Mouse (Mus musculus) neural tube, embryonic 15.5 days (tissue): Measurements from ENCODE around the gene Krtap5-4. TPM values are rescaled to one million over a fixed set of nuclear protein-coding genes. Genes with fewer than 3 reads are reported as not detected.
"Not testable (repeated sequence)": the region's sequence is repeated elsewhere in the genome, so short reads cannot be mapped to it uniquely, and the experiment has no call there.

Source experiments
- ATAC-seq: fragments of 200-750 bp; cut with Nextera tagmentation; 2 replicates; pipeline ENCODE4 v1.8.0; 2017; ENCODE audit warnings: mild to moderate bottlenecking, moderate TSS enrichment, moderate library complexity; ENCODE audit not compliant: low FRiP score
- H3K27ac ChIP-seq: fragments of 300-500 bp; sonication (generic); replicated peaks from 2 replicates; pipeline ENCODE4 v1.5.1; 2015; ENCODE audit warnings: mild to moderate bottlenecking, inconsistent platforms
- H3K27me3 ChIP-seq: fragments of 300-500 bp; sonication (generic); replicated peaks from 2 replicates; pipeline ENCODE4 v1.6.1; 2015; ENCODE audit warnings: inconsistent platforms
- H3K36me3 ChIP-seq: fragments of 300-500 bp; sonication (generic); 2 replicates; pipeline ENCODE4 v1.6.1; 2015; ENCODE audit warnings: inconsistent platforms
- H3K4me1 ChIP-seq: fragments of 300-500 bp; sonication (generic); 2 replicates; pipeline ENCODE4 v1.6.1; 2015; ENCODE audit warnings: inconsistent platforms
- H3K4me2 ChIP-seq: fragments of 300-500 bp; sonication (generic); 2 replicates; pipeline ENCODE4 v1.6.1; 2015; ENCODE audit warnings: inconsistent platforms, mild to moderate bottlenecking, moderate library complexity
- H3K4me3 ChIP-seq: fragments of 300-500 bp; sonication (generic); replicated peaks from 2 replicates; pipeline ENCODE4 v1.5.1; 2015; ENCODE audit warnings: mild to moderate bottlenecking, inconsistent platforms
- H3K9ac ChIP-seq: fragments of 300-500 bp; sonication (generic); replicated peaks from 2 replicates; pipeline ENCODE4 v1.6.1; 2015; ENCODE audit warnings: mild to moderate bottlenecking, inconsistent platforms
- H3K9me3 ChIP-seq: fragments of 300-500 bp; sonication (generic); replicated peaks from 2 replicates; pipeline ENCODE4 v1.6.1; 2016; ENCODE audit warnings: inconsistent platforms
- WGBS: fragments of 180-500 bp; shearing (Covaris S2); methylation state at CpG from one replicate; pipeline ENCODE4 v1.1.7; 2015; ENCODE audit warnings: mixed read lengths; 5-methylcytosine and 5-hydroxymethylcytosine counted together
- polyA plus RNA-seq: library from polyadenylated mRNA; unstranded; fragments of >200 nt; fragmentation: Nextera tagmentation; extraction: Ambion mirVana; gene quantifications from 2 replicates; pipeline ENCODE4 v1.2.1, GENCODE M21; 2015

Gene Krtap5-4
- polyA plus RNA-seq = not detected in 2 replicates

DNA sequence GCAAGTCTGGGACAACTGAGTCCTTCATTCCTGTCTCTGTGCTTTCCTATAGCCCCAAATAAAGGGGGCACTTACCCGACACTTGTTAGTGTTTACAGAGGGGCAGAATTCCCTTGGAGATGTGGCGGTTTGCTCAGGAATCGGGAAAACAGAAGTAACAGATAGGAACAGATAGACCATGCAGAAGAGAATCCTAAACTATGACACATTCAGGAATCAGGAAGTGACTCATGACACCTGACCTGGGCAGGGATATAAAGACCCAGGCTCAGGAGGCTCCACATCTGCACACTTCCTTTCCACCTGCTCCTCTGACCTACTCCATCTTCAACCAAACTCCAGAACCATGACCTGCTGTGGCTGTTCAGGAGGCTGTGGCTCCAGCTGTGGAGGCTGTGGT, at the start of gene Krtap5-4:
Krtap5-4 (plus strand) TSS at position 301 of the 400 bp plus-strand sequence.
- Histone ChIP-seq H3K4me2 (no peak within 1 kb of the TSS), H3K9ac (no peak within 1 kb of the TSS), H3K4me3 (no peak within 1 kb of the TSS), H3K9me3 (no peaks in the 10 kb centered on the region), H3K27me3 (peaks cover 7% of the 10 kb centered on the region; the same call in 1 of the 2 replicates), H3K4me1 (no peaks in the 10 kb centered on the region), H3K27ac (no peak within 1 kb of the TSS), H3K36me3 (no peaks in the 10 kb centered on the region)
- no peak for ATAC-seq
- WGBS = 64% methylated on average over 3 of the region's 3 CpGs

DNA sequence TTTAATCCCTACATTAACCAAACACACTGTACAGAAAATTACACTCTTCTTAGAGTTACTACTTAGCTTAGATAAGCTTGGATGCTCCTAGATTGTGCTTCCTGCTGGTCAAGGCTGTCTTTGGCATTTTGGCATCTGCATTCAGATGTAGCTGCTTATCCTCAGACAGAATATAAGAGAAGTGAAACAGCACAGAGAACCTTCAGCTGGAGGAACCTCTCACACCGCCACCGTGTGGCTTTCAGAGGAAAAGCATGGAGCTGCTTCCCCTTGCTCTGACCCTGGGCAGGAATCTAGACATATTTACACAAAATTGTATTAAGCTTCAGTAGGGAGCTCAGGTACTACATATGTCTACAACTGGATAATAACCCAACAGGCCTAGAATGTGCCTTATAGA, 47.8 kb upstream of the Krtap5-4 start:
- H3K4me2 ChIP-seq = no peak overlapping the region
- H3K9me3 ChIP-seq = no peaks in the 10 kb centered on the region
- peaks cover 2% of the 10 kb centered on the region; the same call in 1 of the 2 replicates for H3K27me3 ChIP-seq
- H3K4me1 ChIP-seq = no peaks in the 10 kb centered on the region
- no peak overlapping the region for H3K9ac ChIP-seq
- H3K36me3 ChIP-seq = no peaks in the 10 kb centered on the region
- H3K27ac ChIP-seq = no peak overlapping the region
- no peak overlapping the region for H3K4me3 ChIP-seq
- WGBS = 2% methylated on average over 2 of the region's 2 CpGs
- no peak for ATAC-seq

DNA sequence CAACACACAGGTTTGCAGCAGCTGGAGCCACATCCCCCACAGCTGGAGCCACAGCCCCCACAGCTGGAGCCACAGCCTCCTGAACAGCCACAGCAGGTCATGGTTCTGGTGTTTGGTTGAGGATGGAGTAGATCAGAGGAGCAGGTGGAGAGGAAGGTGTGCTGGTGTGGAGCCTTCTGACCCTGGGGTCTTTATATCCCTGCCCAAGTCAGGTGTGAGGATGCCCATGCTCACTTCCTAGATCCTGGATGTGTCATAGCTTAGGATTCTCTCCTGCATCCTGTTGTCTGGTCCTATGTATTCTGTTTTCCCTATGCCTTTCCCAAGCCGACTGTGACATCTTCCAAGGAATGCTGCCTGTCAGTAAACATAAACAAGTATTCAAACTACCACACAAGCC, 45.1 kb upstream of the Krtap5-4 start, which contains the start of gene Gm2431:
Gm2431 (minus strand) TSS at position 101 of the 400 bp plus-strand sequence.
- H3K4me1 ChIP-seq, H3K4me3 ChIP-seq, H3K27ac ChIP-seq, ATAC-seq, H3K9ac ChIP-seq, H3K27me3 ChIP-seq, H3K36me3 ChIP-seq, H3K9me3 ChIP-seq, H3K4me2 ChIP-seq: not testable (repeated sequence)
- 43% methylated on average over 1 of the region's 1 CpGs for WGBS

DNA sequence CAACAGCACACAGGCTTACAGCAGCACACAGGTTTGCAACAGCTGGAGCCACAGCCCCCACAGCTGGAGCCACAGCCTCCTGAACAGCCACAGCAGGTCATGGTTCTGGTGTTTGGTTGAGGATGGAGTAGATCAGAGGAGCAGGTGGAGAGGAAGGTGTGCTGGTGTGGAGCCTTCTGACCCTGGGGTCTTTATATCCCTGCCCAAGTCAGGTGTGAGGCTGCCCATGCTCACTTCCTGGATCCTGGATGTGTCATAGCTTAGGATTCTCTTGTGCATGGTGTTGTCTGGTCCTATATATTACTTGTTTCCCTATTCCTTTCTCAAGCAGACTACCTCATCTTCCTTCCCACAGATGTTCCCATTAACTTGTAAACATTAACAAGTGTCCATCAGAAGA, 29.1 kb upstream of the Krtap5-4 start, which contains the start of gene Gm4559:
Gm4559 (minus strand) TSS at position 101 of the 400 bp plus-strand sequence.
- H3K36me3 ChIP-seq, H3K9ac ChIP-seq, H3K4me3 ChIP-seq, H3K27me3 ChIP-seq, H3K9me3 ChIP-seq, H3K4me2 ChIP-seq, ATAC-seq, H3K4me1 ChIP-seq, H3K27ac ChIP-seq: not testable (repeated sequence)

DNA sequence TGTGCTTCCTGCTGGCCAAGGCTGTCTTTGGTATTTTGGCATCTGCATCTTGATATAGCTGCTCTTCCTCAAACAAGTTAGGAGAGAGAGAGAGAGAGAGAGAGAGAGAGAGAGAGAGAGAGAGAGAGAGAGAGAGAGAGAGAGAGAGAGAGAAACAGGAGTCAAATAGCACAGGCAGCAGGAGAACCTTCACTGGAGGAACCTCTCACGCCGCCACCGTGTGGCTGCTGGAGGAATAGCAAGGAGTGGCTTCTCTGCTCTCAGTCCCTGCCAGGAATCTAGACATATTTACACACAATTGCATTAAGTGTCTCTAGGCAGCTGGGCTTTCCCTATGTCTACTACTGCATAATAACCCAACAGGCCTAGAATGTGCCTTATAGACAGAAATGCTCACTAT, 25.2 kb upstream of the Krtap5-4 start:
- not testable (repeated sequence) for ATAC-seq, H3K27ac ChIP-seq, H3K9me3 ChIP-seq, H3K36me3 ChIP-seq, H3K4me1 ChIP-seq, H3K4me2 ChIP-seq, H3K4me3 ChIP-seq, H3K9ac ChIP-seq
- H3K27me3 ChIP-seq = peaks cover 10% of the 10 kb centered on the region
- 0% methylated on average over 3 of the region's 3 CpGs for WGBS

DNA sequence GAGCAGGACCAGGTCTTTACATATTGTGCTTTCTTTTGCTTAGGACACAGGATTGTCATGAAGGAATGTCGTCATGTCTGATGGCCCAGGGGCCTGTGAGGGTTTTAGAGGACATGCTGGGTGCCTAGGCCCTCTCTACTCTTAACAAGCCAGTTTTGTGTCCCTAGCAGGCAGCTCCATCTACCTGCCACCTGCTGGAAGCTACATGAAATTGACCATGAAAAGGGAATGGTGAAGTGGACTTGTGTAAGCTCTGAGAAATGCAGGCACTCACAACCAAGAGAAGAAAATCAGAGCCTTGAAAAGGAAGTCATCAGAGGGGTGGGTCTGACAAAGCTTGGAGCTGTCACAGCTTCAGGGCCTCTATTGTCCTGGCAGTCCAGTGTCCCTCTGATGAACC, 24.1 kb upstream of the Krtap5-4 start:
- 70% methylated on average over 1 of the region's 1 CpGs for WGBS
- Histone ChIP-seq H3K27me3 (peaks cover 10% of the 10 kb centered on the region), H3K4me1 (peaks cover 11% of the 10 kb centered on the region)
- H3K4me2 ChIP-seq, H3K27ac ChIP-seq, ATAC-seq, H3K36me3 ChIP-seq, H3K9ac ChIP-seq, H3K9me3 ChIP-seq, H3K4me3 ChIP-seq: not testable (repeated sequence)

DNA sequence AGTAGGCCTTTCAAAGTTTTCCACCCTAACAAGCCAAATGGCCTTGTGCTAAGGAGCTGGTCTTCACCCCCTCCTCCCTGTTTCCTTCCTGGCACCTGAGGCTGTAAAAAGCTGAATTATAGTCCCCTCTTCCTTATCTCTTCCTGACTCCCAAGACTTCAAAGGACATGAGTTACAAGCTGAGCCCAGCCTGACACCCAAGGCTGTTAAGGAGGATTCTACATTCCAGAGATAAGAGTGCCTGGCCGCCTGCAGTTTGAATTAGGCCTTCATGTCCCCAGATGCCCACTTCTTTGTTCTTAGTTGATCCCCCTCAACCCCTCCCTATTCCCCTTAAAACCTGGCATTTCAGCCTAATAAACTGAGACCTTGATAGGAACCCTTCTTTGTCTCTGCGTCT, 20.5 kb upstream of the Krtap5-4 start:
- Histone ChIP-seq H3K27me3 (peaks cover 10% of the 10 kb centered on the region), H3K4me1 (peaks cover 20% of the 10 kb centered on the region), H3K4me2 (peak overlapping the region; percentile 77)
- not testable (repeated sequence) for H3K4me3 ChIP-seq, H3K27ac ChIP-seq, H3K36me3 ChIP-seq, ATAC-seq, H3K9me3 ChIP-seq, H3K9ac ChIP-seq
- WGBS = 33% methylated on average over 2 of the region's 2 CpGs

DNA sequence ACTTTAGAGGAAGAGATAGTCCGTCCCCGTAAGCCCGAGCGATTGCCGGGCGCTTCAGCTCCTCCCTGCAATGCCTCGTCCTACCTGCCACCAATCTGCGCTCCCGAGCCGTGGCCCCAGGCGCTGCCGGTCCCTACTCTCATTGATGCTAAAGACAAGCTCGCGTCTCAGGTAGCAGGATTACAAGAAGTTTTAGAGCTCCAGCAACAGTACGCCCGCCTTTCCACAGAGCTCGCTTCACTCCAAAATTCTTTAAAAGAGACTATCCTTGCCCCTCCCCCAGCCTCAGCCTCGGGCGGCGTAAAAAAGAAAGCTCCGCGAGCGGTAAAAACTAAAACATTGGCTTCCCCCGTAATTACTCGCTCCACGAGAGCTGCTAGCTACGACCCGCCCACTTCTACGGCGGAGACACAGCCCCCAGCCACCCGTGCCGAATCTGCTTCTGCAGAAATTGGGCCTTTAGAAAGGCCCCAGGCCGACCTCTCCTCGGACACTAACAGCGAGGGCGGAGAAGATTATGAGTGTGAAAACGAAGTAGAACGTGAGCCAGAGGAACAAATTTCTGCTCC, 19.2 kb upstream of the Krtap5-4 start:
- under 1% methylated on average over 38 of the region's 38 CpGs for WGBS
- Histone ChIP-seq H3K9me3 (no peaks in the 10 kb centered on the region), H3K27ac (peak overlapping the region; percentile 62), H3K4me3 (peak overlapping the region; percentile 49), H3K36me3 (no peaks in the 10 kb centered on the region), H3K4me1 (peaks cover 20% of the 10 kb centered on the region), H3K9ac (peak overlapping the region; percentile 59), H3K4me2 (peak overlapping the region; percentile 77), H3K27me3 (peaks cover 10% of the 10 kb centered on the region)
- ATAC-seq = peak; percentile 74

DNA sequence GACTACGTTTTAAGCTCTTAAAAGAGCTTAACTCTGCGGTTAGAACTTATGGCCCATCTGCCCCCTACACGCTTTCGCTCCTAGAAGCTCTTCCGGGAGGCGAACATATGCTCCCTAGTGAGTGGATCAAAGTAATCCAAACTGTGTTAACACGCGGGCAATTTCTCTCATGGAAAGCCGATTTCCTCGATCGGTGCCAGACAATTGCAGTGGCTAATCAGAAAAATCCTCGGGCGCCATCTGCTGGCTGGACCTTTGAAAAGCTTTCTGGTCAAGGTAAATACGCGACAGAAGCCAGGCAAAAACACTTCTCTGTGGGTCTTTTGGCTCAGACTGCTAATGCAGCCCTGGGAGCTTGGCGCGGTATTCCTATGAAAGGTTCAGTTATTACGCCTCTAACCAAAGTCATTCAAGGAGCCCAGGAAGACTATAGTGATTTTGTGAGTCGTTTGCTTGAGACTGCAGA, 18.7 kb upstream of the Krtap5-4 start:
- peak; percentile 83 for ATAC-seq

DNA sequence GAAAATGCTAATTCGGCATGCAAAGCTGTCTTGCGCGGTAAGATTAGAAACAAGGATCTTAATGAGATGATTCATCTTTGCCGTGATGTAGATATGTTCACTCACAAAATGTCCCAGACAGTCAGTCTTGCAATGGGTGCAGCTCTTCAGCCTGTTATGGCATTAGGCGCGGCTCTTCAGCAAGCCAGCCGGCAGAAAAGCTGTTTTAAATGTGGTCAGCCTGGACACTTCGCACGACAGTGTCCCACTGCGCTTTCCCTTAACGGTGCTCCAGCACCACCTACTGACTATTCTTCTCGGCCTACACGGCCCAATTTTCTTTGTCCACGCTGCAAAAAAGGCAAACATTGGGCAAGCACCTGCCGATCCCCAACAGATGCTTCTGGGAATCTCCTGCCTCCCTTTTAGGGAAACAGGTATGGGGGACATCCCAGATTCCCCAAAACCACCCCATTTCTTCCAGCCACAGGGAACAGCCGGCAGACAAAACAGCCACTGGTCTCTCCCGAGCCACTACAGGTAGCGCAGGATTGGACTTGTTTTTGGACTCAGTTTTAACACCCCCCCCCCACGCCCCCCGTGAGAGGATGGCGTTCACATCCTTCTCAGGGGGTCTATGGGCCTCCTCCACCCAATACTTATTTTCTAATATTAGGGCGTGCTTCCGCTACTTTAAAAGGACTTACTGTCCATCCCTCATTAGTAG, 18.1 kb upstream of the Krtap5-4 start:
- no peaks in the 10 kb centered on the region for H3K9me3 ChIP-seq
- H3K36me3 ChIP-seq = no peaks in the 10 kb centered on the region
- peak; percentile 81 for ATAC-seq
- H3K4me2 ChIP-seq = peak overlapping the region; percentile 77
- peak overlapping the region; percentile 75 for H3K27ac ChIP-seq
- peak overlapping the region; percentile 43 for H3K9ac ChIP-seq
- WGBS = 19% methylated on average over 23 of the region's 23 CpGs
- peaks cover 20% of the 10 kb centered on the region for H3K4me1 ChIP-seq
- H3K27me3 ChIP-seq = peaks cover 10% of the 10 kb centered on the region
- H3K4me3 ChIP-seq = peak overlapping the region; percentile 49

More for the DNA sequence above, 18.7 kb upstream of the Krtap5-4 start:
- Histone ChIP-seq H3K4me3 (peak overlapping the region; percentile 49), H3K4me2 (peak overlapping the region; percentile 77), H3K27me3 (peaks cover 10% of the 10 kb centered on the region), H3K36me3 (no peaks in the 10 kb centered on the region), H3K9me3 (no peaks in the 10 kb centered on the region), H3K27ac (peak overlapping the region; percentile 75), H3K9ac (peak overlapping the region; percentile 59), H3K4me1 (peaks cover 20% of the 10 kb centered on the region)
- WGBS = under 1% methylated on average over 19 of the region's 19 CpGs

DNA sequence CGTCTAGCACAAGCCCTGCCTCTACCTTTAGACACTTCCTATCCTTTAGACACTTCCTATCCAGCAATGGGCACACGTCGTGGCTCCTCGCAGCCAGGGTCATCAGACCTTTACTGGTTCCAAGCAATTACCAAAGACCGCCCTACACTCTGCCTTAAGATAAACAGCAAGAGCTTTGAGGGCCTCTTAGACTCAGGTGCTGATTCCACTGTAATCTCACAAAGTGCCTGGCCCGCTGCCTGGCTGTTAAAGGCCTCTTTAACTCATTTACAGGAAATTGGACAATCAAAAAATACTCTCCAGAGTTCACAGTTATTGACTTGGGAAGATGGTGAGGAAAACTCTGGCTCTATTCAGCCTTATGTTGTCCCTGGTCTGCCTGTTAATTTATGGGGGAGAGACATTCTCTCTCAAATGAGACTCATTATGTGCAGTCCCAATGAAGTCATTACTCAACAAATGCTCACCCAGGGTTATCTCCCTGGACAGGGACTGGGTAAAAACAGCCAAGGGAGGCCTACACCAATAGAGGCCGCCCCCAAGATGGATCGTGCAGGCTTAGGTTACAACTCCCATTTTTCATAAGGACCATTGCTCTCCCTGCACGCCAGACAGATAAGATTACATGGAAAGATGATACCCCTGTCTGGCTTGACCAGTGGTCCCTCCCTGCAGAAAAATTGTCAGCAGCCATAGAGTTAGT, 17.3 kb upstream of the Krtap5-4 start:
- H3K4me3 ChIP-seq, ATAC-seq, H3K36me3 ChIP-seq, H3K27ac ChIP-seq, H3K4me2 ChIP-seq, H3K9ac ChIP-seq, H3K9me3 ChIP-seq: not testable (repeated sequence)
- Histone ChIP-seq H3K27me3 (peaks cover 10% of the 10 kb centered on the region), H3K4me1 (peaks cover 20% of the 10 kb centered on the region)
- 38% methylated on average over 9 of the region's 9 CpGs for WGBS
